Mouse (Mus musculus): ENCODE data around the gene Mlst8. TPM values are rescaled to one million over a fixed set of nuclear protein-coding genes. Genes with fewer than 3 reads are reported as not detected.
"Not testable (repeated sequence)": the region's sequence is repeated elsewhere in the genome, so short reads cannot be mapped to it uniquely, and the experiment has no call there.

Gene Mlst8
- polyA plus RNA-seq, 1 experiment: 1.4 TPM

- peaks cover 100% of the 10 kb centered on the region for H3K36me3 ChIP-seq (ENCODE audit: control insufficient read depth)
- H3K9me3 ChIP-seq (ENCODE audit: control insufficient read depth, low read length): no peaks in the 10 kb centered on the region
Measured at GRCm38 (mm10) chr17:24442632-24443155, 36.2 kb downstream of the Mlst8 start, which contains the start of gene Dnase1l2. Gene Dnase1l2 (minus strand): TSS chr17:24443105.

DNA sequence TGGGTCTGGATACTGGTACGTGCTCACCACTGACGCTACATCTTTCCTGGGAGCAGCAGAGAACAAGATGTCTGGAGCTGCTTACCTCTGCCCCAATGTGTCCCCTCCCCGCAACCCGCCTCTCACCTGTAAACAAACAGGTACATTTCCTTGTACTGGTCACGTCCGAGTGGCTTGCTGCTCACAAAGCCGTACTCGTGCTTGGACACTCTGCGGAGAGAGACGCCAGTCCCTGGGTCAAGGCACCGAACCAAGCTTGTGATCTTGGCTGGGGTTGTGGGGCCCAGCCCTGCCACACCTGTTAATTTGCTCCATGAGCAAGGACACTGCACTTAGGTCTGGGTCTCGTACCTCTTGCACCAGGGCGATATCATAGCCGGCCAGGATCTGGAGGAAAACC lies 36.8 kb downstream of the Mlst8 start:
- no peaks in the 10 kb centered on the region; the same call in 1 of the 2 replicates for H3K27me3 ChIP-seq (ENCODE audit: control insufficient read depth)
- H3K4me3 ChIP-seq (replicated peaks): no peak overlapping the region
- no peaks in the 10 kb centered on the region for H3K9me3 ChIP-seq (ENCODE audit: control insufficient read depth, low read length)
- no peak for TF ChIP-seq GATA1 (IDR thresholded peaks at IDR 0.05; ENCODE audit: low read length)
- no peak for TF ChIP-seq TAL1 (IDR thresholded peaks at IDR 0.05; ENCODE audit: low read length)
- peaks cover 100% of the 10 kb centered on the region for H3K36me3 ChIP-seq (ENCODE audit: control insufficient read depth)
- H3K4me1 ChIP-seq (ENCODE audit: control insufficient read depth): no peaks in the 10 kb centered on the region; the same call in 1 of the 2 replicates

More at GRCm38 (mm10) chr17:24442632-24443155, 36.2 kb downstream of the Mlst8 start, which contains the start of gene Dnase1l2:
- Histone ChIP-seq H3K4me3 (replicated peaks) (no peak within 1 kb of the TSS), H3K4me1 (ENCODE audit: control insufficient read depth) (no peaks in the 10 kb centered on the region; the same call in 1 of the 2 replicates), H3K27me3 (ENCODE audit: control insufficient read depth) (no peaks in the 10 kb centered on the region; the same call in 1 of the 2 replicates)
- TF ChIP-seq TAL1 (IDR thresholded peaks at IDR 0.05; ENCODE audit: low read length) (no peak), GATA1 (IDR thresholded peaks at IDR 0.05; ENCODE audit: low read length) (no peak)

DNA sequence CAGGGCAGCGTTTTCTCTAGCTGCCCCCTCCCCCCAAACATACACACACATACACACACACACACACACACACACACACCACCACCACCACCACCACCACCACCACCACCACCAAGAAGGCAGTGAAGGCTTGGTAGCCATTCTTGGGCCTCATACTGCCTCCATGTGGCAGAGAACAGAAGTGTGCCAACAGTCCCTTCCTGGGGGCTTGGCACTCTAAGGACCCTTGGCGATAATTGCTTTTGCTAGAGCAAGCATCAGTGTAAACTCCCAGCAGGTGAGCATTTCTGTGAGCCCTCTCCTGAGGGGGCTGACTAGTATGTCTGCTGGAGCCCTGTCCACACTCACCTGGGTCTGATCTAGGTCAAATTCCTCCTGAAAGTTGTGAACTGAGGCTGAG lies 37.7 kb downstream of the Mlst8 start:
- Histone ChIP-seq H3K9me3 (ENCODE audit: control insufficient read depth, low read length) (no peaks in the 10 kb centered on the region), H3K27me3 (ENCODE audit: control insufficient read depth) (no peaks in the 10 kb centered on the region), H3K4me3 (replicated peaks) (no peak overlapping the region), H3K4me1 (ENCODE audit: control insufficient read depth) (no peaks in the 10 kb centered on the region; the same call in 1 of the 2 replicates), H3K36me3 (ENCODE audit: control insufficient read depth) (peaks cover 99% of the 10 kb centered on the region)
- no peak for TF ChIP-seq TAL1 (IDR thresholded peaks at IDR 0.05; ENCODE audit: low read length)
- TF ChIP-seq GATA1 (IDR thresholded peaks at IDR 0.05; ENCODE audit: low read length): no peak

- Histone ChIP-seq H3K27me3 (ENCODE audit: control insufficient read depth) (no peaks in the 10 kb centered on the region), H3K36me3 (ENCODE audit: control insufficient read depth) (peaks cover 99% of the 10 kb centered on the region), H3K9me3 (ENCODE audit: control insufficient read depth, low read length) (no peaks in the 10 kb centered on the region), H3K4me1 (ENCODE audit: control insufficient read depth) (no peaks in the 10 kb centered on the region; the same call in 1 of the 2 replicates), H3K4me3 (replicated peaks) (no peak overlapping the region)
- TF ChIP-seq GATA1 (IDR thresholded peaks at IDR 0.05; ENCODE audit: low read length): no peak
- no peak for TF ChIP-seq TAL1 (IDR thresholded peaks at IDR 0.05; ENCODE audit: low read length)
Measured at GRCm38 (mm10) chr17:24440377-24440776, 38.5 kb downstream of the Mlst8 start.

GRCm38 (mm10) chr17:24437016-24437415 lies 41.9 kb downstream of the Mlst8 start:
- Histone ChIP-seq H3K4me3 (replicated peaks) (no peak overlapping the region), H3K4me1 (ENCODE audit: control insufficient read depth) (peaks cover 7% of the 10 kb centered on the region), H3K36me3 (ENCODE audit: control insufficient read depth) (peaks cover 94% of the 10 kb centered on the region), H3K9me3 (ENCODE audit: control insufficient read depth, low read length) (no peaks in the 10 kb centered on the region), H3K27me3 (ENCODE audit: control insufficient read depth) (no peaks in the 10 kb centered on the region)
- no peak for TF ChIP-seq TAL1 (IDR thresholded peaks at IDR 0.05; ENCODE audit: low read length)
- no peak for TF ChIP-seq GATA1 (IDR thresholded peaks at IDR 0.05; ENCODE audit: low read length)

DNA sequence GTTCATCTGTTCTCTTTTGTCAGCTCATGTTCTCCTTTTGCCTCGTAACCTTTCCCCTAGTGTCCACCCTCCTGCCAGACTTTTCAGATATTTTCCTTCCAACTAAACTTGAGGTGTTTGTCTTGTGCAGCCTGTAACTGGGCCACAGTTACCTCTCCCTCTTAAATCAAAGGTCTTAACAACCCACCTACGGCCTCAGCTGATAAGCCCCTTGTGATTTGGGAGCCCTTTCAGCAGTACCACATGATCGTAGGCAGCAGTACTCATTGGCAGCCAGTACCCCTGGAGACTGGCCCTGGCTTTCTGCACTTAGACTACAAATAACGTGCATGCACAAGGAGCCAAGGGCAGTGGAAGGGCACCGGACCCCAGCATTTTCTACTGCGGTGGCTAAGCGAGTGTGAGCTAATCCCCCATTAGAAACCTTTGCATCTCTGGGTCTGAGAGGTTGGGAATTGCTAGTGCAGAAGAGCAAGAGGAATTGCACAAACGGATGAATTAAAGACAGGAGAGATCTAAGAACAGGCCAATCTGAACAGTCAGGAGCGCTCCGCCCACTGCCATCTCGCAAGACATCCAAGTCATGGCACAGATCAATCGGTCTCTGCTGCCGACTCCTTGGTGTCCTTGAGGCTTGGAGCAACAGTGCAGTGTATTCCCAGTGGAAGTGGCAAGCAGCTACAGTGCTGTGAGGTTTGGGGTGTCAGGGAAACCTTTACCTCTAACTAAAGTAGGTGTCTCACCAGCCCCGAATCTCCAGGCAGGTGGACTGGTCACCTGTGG lies 49.5 kb downstream of the Mlst8 start:
- no peaks in the 10 kb centered on the region for H3K27me3 ChIP-seq (ENCODE audit: control insufficient read depth)
- H3K4me3 ChIP-seq (replicated peaks): no peak overlapping the region
- peaks cover 63% of the 10 kb centered on the region for H3K36me3 ChIP-seq (ENCODE audit: control insufficient read depth)
- peaks cover 59% of the 10 kb centered on the region for H3K4me1 ChIP-seq (ENCODE audit: control insufficient read depth)
- no peak for TF ChIP-seq GATA1 (IDR thresholded peaks at IDR 0.05; ENCODE audit: low read length)
- TF ChIP-seq TAL1 (IDR thresholded peaks at IDR 0.05; ENCODE audit: low read length): no peak
- H3K9me3 ChIP-seq (ENCODE audit: control insufficient read depth, low read length): no peaks in the 10 kb centered on the region

GRCm38 (mm10) chr17:24427170-24427557 lies 51.7 kb downstream of the Mlst8 start:
- Histone ChIP-seq H3K4me3 (replicated peaks) (peak overlapping the region; percentile 77), H3K27me3 (ENCODE audit: control insufficient read depth) (no peaks in the 10 kb centered on the region), H3K9me3 (ENCODE audit: control insufficient read depth, low read length) (no peaks in the 10 kb centered on the region), H3K36me3 (ENCODE audit: control insufficient read depth) (peaks cover 66% of the 10 kb centered on the region), H3K4me1 (ENCODE audit: control insufficient read depth) (peaks cover 53% of the 10 kb centered on the region)
- TF ChIP-seq TAL1 (IDR thresholded peaks at IDR 0.05; ENCODE audit: low read length) (no peak), GATA1 (IDR thresholded peaks at IDR 0.05; ENCODE audit: low read length) (no peak)

DNA sequence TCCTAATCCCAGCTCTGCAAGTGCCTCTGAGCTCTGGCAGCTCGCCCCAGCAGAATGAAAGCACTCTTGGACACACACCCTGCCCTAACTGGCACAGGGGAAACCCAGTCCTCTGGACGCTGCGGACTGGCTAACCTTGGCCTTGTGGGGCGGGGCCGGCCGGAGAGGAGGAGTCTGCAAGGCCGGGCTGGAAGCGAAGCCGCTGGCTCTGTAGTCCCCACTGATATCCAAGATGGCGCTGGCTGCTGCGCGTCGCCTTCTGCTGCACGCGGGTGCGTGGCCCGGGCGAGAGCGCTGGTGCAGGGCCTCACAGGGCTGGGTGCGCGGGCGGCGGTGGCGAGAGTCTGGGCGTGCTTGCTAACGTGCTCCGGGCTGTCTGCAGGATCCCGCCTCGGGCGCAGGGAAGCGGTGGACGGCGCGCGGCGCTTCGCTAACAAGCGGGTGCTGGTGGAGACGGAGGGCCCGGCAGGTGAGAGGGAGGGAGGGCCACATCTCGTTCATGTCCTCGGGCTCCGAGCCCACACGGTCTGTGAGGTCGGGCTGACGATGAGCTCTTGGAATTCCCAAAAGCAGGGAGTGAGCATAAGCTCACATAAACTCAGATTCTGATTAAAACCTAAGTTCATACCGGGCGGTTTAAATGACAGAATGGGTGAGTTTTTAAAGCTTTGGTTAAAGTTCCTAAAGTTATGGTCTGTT lies 52.3 kb downstream of the Mlst8 start, which contains the start of gene Eci1:
Gene Eci1, plus strand, starts transcription at position 171 of the 699 bp plus-strand sequence.
- TF ChIP-seq GATA1 (IDR thresholded peaks at IDR 0.05; ENCODE audit: low read length) (no peak), TAL1 (IDR thresholded peaks at IDR 0.05; ENCODE audit: low read length) (no peak)
- Histone ChIP-seq H3K27me3 (ENCODE audit: control insufficient read depth) (no peaks in the 10 kb centered on the region), H3K36me3 (ENCODE audit: control insufficient read depth) (peaks cover 67% of the 10 kb centered on the region)

GRCm38 (mm10) chr17:24425905-24426304 lies 53.0 kb downstream of the Mlst8 start:
- H3K27me3 ChIP-seq (ENCODE audit: control insufficient read depth): no peaks in the 10 kb centered on the region
- peaks cover 42% of the 10 kb centered on the region for H3K4me1 ChIP-seq (ENCODE audit: control insufficient read depth)
- H3K9me3 ChIP-seq (ENCODE audit: control insufficient read depth, low read length): no peaks in the 10 kb centered on the region
- H3K4me3 ChIP-seq (replicated peaks): peak overlapping the region; percentile 77
- peaks cover 72% of the 10 kb centered on the region for H3K36me3 ChIP-seq (ENCODE audit: control insufficient read depth)
- TF ChIP-seq GATA1 (IDR thresholded peaks at IDR 0.05; ENCODE audit: low read length) (no peak), TAL1 (IDR thresholded peaks at IDR 0.05; ENCODE audit: low read length) (no peak)

More for the DNA sequence above, 52.3 kb downstream of the Mlst8 start, which contains the start of gene Eci1:
- H3K4me3 ChIP-seq (replicated peaks): peak within 1 kb of the TSS; percentile 77
- H3K9me3 ChIP-seq (ENCODE audit: control insufficient read depth, low read length): no peaks in the 10 kb centered on the region
- H3K4me1 ChIP-seq (ENCODE audit: control insufficient read depth): peaks cover 48% of the 10 kb centered on the region

DNA sequence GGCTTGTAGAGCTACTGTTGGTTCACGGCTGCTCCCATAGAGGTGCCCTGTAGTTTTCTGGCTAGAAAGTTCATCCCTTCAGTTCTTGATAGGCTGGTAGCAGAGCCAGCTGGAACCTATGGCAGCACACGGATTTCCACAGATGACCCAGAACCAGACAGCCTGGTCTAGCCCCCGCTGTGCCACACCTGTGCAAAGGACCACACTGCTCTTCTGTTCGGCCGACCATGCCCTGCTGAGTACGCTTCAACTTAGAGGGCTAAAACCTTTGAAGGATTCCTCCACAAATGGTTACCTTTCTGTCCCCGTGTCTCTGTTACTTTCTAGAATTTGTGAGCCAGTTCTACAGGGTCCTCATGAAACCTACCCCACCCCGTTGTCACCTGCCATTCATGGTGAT lies 53.6 kb downstream of the Mlst8 start:
- Histone ChIP-seq H3K4me1 (ENCODE audit: control insufficient read depth) (peaks cover 36% of the 10 kb centered on the region), H3K36me3 (ENCODE audit: control insufficient read depth) (peaks cover 72% of the 10 kb centered on the region)
- H3K9me3 ChIP-seq (ENCODE audit: control insufficient read depth, low read length); H3K27me3 ChIP-seq (ENCODE audit: control insufficient read depth); H3K4me3 ChIP-seq (replicated peaks): not testable (repeated sequence)

All from erythroblast, embryonic 14.5 days (primary cell).